Mouse (Mus musculus): ENCODE data around the gene Haus2. TPM values are rescaled to one million over a fixed set of nuclear protein-coding genes. Genes with fewer than 3 reads are reported as not detected.

The Haus2 gene
- 33.0 TPM for polyA plus RNA-seq (2014; fragmentation: Illumina TruSeq; extraction: RNeasy Lipid Tissue Mini Kit (QIAGEN cat#74804); ENCODE audit: low read depth, low replicate concordance)

DNA sequence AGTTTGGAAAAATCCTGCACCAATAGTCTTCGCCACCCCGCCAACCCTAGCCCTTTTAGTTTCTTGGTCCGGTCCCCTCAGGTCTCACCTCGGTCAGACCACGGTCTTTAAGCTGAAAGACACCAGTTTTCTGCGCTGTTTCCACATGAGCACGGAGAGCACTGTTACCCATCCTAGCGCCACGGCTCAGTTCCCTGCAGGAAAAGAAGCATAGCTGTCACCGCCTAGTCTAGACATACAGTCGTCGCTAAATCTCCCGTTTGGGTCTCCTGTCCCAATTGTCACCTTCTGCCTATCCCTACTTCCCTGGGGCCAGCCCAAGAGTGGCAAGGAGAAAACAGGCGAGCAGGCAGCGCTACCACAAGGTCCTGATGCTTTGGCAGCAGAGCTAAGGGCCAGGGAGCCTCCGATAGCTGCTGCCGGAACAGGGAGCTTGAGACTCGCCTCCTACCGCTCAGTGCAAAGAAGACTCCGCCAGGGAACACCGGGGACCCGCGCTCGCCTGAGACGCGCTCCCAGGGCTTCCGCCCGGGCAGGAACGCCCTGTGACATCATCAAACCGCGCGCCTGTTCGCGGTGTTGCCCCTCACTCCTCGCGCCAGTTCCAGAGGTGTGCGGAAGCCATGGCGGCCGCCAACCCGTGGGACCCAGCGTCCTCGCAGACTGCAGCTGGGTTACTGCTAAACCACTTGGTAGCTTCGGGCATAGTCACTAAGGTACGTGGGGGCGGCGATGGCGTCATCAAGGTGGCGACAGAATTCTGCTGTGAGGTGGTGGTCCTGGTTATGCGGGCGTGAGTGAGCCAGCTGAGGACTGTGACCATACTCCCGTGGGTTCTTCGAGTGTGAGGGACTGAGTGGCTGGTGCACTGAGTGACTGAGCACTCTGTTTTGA is at the start of gene Haus2, which contains the start of gene Lrrc57:
TSS of gene Haus2 (plus strand) at position 554 of the 894 bp plus-strand sequence.
TSS of gene Lrrc57 (minus strand) at position 691 of the 894 bp plus-strand sequence.

DNA sequence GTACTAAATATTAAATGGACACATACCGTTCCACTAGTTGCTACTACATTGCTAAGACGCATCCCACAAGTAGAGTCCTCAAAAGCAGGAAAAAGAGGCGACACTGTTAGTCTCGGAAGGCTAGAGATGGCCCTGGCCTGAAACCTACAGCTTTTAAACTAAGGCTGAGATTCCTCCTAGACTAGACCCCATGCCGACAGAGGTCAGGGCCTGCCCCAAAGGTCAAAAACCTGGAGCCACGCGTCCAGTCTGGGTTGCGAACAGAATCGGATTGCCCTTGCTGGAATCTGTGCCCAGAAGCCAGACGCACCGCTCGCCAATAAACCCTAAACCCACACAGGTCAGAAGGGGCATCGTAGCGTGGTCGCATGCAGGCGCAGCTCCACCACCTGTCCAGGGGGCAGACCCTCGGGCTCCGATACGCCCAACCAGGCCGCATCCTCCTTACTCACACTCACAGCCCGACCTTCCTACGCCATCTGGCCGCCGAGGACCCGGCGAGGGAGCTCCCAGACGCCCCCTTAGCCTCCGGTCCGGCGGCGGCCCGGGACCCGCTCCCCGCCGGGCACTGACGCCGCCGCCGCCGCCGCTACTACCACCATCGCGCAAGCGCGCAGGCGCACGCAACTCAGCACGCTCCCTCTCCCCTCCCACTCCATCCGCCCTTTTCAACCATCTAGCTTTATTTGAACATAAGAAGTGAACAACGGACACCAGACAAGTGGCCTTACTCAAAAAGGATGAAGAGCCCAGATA is 45.8 kb upstream of the Haus2 start, which contains the start of gene Zfp106:
TSS of gene Zfp106 (minus strand) at position 609 of the 756 bp plus-strand sequence.

DNA sequence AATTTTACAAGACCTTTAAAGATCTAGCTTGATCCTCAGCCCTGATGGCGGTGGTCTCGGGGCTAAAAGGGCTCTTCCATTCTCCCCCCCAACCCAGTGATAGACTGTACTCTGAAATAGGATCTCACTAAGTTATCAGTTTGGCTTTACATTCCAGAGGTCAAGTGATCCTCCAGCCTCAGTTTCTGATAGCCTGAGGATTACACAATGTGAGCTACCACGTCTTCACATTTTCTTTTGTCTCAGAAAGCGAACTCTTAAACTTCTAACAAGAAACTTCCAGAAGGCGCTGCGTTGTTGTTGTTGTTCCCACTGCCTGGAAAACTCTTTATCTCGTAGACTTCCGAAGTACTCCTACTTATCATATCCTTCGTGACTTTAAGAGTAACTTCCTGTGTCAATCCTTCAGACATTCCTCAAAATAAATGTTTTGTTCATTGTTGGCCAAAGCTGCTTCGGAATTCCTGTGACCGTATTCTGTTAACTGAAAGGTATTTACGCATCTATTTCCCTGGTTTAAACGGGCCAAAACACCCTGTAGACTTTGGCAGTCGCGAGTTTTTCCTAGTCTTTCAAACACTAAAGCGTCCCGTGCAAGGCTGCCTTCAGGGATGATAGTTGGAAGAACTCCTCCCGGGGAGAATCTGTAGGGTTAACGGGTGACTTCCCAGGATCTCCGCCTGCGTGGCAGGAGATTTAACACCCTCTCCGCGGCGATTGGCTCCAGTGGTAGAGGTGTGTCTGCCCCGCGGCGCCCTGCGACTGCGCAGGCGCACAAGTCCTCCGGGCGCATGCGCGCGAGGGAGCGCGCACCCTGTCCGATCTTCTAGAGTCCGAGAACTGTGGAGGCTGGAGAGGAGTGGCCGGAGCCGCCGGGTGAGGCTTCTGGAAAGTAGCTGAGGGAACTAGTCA is 42.0 kb upstream of the Haus2 start, which contains the start of gene Snap23:
TSS of gene Snap23 (plus strand) at position 786 of the 912 bp plus-strand sequence.

DNA sequence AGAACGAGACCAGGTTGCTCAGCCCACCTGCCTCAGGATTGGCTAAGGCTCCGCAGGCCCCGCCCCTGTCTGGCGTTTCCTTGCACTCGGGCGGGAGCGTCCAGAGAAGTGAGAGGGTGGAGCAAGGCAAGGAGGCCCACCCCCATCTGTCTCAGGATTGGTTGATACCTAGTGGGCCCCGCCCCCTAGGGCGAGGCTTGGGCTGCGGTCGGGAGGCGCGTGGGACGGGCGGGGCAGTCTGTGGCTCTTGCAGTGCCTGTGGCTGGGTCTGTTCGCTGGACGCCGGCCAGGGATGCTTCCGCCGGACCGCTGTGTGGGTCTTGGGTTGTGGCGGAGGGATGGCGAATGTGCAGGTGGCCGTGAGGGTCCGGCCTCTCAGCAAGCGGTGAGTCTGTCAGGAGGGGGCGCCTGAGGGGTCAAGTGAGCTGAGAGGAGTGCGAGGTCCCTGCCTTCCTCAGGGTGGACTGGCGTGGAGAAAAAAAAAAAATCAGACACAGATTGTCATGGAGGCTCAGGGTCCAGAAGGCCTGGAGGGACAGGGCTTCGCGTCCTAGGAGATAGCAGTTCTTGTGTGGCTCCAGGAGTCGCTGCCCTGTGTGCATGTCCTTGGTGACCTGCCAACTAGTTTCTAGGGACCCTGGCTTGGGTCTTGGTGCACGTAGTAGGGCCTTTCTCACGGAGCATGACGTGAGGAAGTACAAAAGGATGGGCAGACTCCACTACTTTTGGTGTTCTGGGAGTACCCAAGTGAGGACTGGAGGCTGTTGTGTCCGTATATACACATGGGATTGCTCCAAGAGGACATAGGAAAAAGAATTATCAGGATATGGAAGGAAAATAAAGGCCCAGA is 19.9 kb downstream of the Haus2 start, which contains the start of gene Stard9:
TSS of gene Stard9 (plus strand) at position 236 of the 850 bp plus-strand sequence.

Other genes with a start within 250 kb of the Haus2 start
- gene Ganc, start 205.5 kb upstream of the Haus2 start, polyA plus RNA-seq (2014; fragmentation: Illumina TruSeq; extraction: RNeasy Lipid Tissue Mini Kit (QIAGEN cat#74804); ENCODE audit: low read depth, low replicate concordance): 12.5 TPM
- 30.0 TPM for gene Tmem87a, start 205.3 kb upstream of the Haus2 start, polyA plus RNA-seq (2014; fragmentation: Illumina TruSeq; extraction: RNeasy Lipid Tissue Mini Kit (QIAGEN cat#74804); ENCODE audit: low read depth, low replicate concordance)
- gene Capn3, start 153.4 kb upstream of the Haus2 start, polyA plus RNA-seq (2014; fragmentation: Illumina TruSeq; extraction: RNeasy Lipid Tissue Mini Kit (QIAGEN cat#74804); ENCODE audit: low read depth, low replicate concordance): 0.15 TPM
- 53.4 TPM for gene Zfp106, start 45.5 kb upstream of the Haus2 start, polyA plus RNA-seq (2014; fragmentation: Illumina TruSeq; extraction: RNeasy Lipid Tissue Mini Kit (QIAGEN cat#74804); ENCODE audit: low read depth, low replicate concordance)
- gene Snap23, start 41.7 kb upstream of the Haus2 start, polyA plus RNA-seq (2014; fragmentation: Illumina TruSeq; extraction: RNeasy Lipid Tissue Mini Kit (QIAGEN cat#74804); ENCODE audit: low read depth, low replicate concordance): 88.6 TPM
- gene Lrrc57, start 137 bp downstream of the Haus2 start, polyA plus RNA-seq (2014; fragmentation: Illumina TruSeq; extraction: RNeasy Lipid Tissue Mini Kit (QIAGEN cat#74804); ENCODE audit: low read depth, low replicate concordance): 318 TPM
- gene Stard9, start 19.7 kb downstream of the Haus2 start, polyA plus RNA-seq (2014; fragmentation: Illumina TruSeq; extraction: RNeasy Lipid Tissue Mini Kit (QIAGEN cat#74804); ENCODE audit: low read depth, low replicate concordance): 30.7 TPM
- gene Cdan1, start 240.7 kb downstream of the Haus2 start, polyA plus RNA-seq (2014; fragmentation: Illumina TruSeq; extraction: RNeasy Lipid Tissue Mini Kit (QIAGEN cat#74804); ENCODE audit: low read depth, low replicate concordance): 8.5 TPM
- 250 TPM for gene Ttbk2, start 241.2 kb downstream of the Haus2 start, polyA plus RNA-seq (2014; fragmentation: Illumina TruSeq; extraction: RNeasy Lipid Tissue Mini Kit (QIAGEN cat#74804); ENCODE audit: low read depth, low replicate concordance)